Mouse (Mus musculus) left cerebral cortex, postnatal 4 days (tissue): ENCODE results near the gene Prrt2. TPM values are rescaled to one million over a fixed set of nuclear protein-coding genes. Genes with fewer than 3 reads are reported as not detected.
A peak's percentile ranks its signal among the peaks of the same experiment; 100 is the strongest.

Experiments used
- DNase-seq: peaks from one replicate; pipeline ENCODE4 v3.0.0-alpha.2; 2022
- intact Hi-C: fragments of 180-260 bp; cut with DNase I; formaldehyde crosslinking; loops from one replicate; pipeline ENCODE4 v1.15.1; 2025
- total RNA-seq, 2 experiments: library from RNA; stranded (reverse); gene quantifications; 2 replicates each; pipeline ENCODE4 v1.2.3; 2021

The Prrt2 gene
- total RNA-seq, result 100 to 1,000 TPM; 132 to 136 TPM

GRCm38 (mm10) chr7:127020901-127021562, at the start of gene Prrt2, which contains the start of gene Gm42742:
Gene Prrt2, minus strand, starts transcription at chr7:127021211.
Gene Gm42742, minus strand, starts transcription at chr7:127021097.
- peak; percentile 81 for DNase-seq
- intact Hi-C loops, result no loop called here

- intact Hi-C loops, result loop anchor here (10.0 kb wide), 1 partner anchor 108 kb away; no protein-coding TSS in a partner anchor
- no peak for DNase-seq
These were observed 45.3 kb upstream of the Prrt2 start for GRCm38 (mm10) chr7:127066317-127066716.

GRCm38 (mm10) chr7:127065538-127065937, 44.5 kb upstream of the Prrt2 start:
- intact Hi-C loops, result loop anchor here (10.0 kb wide), 1 partner anchor 109 kb away; no protein-coding TSS in a partner anchor
- DNase-seq, result no peak

- DNase-seq, result no peak
These were observed 34.1 kb upstream of the Prrt2 start for GRCm38 (mm10) chr7:127055026-127055585.

GRCm38 (mm10) chr7:127041851-127042672, 21.1 kb upstream of the Prrt2 start, which contains the start of gene Kif22:
Gene Kif22, minus strand, starts transcription at chr7:127042471.
- peak; percentile 90 for DNase-seq
- intact Hi-C loops, result no loop called here

More at GRCm38 (mm10) chr7:127055026-127055585, 34.1 kb upstream of the Prrt2 start:
- intact Hi-C loops, result no loop called here

GRCm38 (mm10) chr7:127031244-127031643, 10.2 kb upstream of the Prrt2 start:
- intact Hi-C loops, result no loop called here
- DNase-seq, result no peak

- DNase-seq, result no peak
- intact Hi-C loops, result no loop called here
These were observed 9.2 kb upstream of the Prrt2 start for GRCm38 (mm10) chr7:127030172-127030571.

- DNase-seq, result peak; percentile 44
- intact Hi-C loops, result no loop called here
These were observed 6.9 kb upstream of the Prrt2 start for GRCm38 (mm10) chr7:127027885-127028284.

- peak; percentile 100 for DNase-seq
- intact Hi-C loops, result no loop called here
These were observed 6.1 kb upstream of the Prrt2 start, which contains the start of gene Maz for GRCm38 (mm10) chr7:127026984-127027726. Gene Maz, minus strand, starts transcription at chr7:127027037.

- intact Hi-C loops, result no loop called here
- no peak for DNase-seq
These were observed 5.6 kb upstream of the Prrt2 start for GRCm38 (mm10) chr7:127026616-127026983.

GRCm38 (mm10) chr7:127026161-127026600, 5.2 kb upstream of the Prrt2 start:
- intact Hi-C loops, result no loop called here
- peak; percentile 87 for DNase-seq

- peak; percentile 54 for DNase-seq
- intact Hi-C loops, result no loop called here
These were observed 4.6 kb upstream of the Prrt2 start for GRCm38 (mm10) chr7:127025556-127026160.

- intact Hi-C loops, result no loop called here
- DNase-seq, result peak; percentile 82
These were observed 3.9 kb upstream of the Prrt2 start for GRCm38 (mm10) chr7:127024755-127025555.

GRCm38 (mm10) chr7:127023896-127024690, 3.1 kb upstream of the Prrt2 start:
- intact Hi-C loops, result no loop called here
- no peak for DNase-seq

GRCm38 (mm10) chr7:127023272-127023691, 2.3 kb upstream of the Prrt2 start:
- no peak for DNase-seq
- intact Hi-C loops, result no loop called here

- DNase-seq, result no peak
- intact Hi-C loops, result no loop called here
These were observed 1.7 kb upstream of the Prrt2 start for GRCm38 (mm10) chr7:127022528-127023271.
